Mouse (Mus musculus) heart, postnatal 25 days (tissue): ENCODE data around the gene Tmem238. TPM values are rescaled to one million over a fixed set of nuclear protein-coding genes. Genes with fewer than 3 reads are reported as not detected.
"Not testable (repeated sequence)": the region's sequence is repeated elsewhere in the genome, so short reads cannot be mapped to it uniquely, and the experiment has no call there.

Source experiments
- DNase-seq: peaks from one replicate; pipeline ENCODE4 v3.0.0; 2022; ENCODE audit warnings: low spot score
- intact Hi-C: fragments of 180-260 bp; cut with DNase I; formaldehyde crosslinking; loops from one replicate; pipeline ENCODE4 v1.15.1; 2025
- total RNA-seq, 2 experiments: library from RNA; stranded (reverse); gene quantifications; 2 replicates each; pipeline ENCODE4 v1.2.3; 2021

The Tmem238 gene
- total RNA-seq, 2 experiments from 2014 or later: 3.5 to 4.3 TPM

DNA sequence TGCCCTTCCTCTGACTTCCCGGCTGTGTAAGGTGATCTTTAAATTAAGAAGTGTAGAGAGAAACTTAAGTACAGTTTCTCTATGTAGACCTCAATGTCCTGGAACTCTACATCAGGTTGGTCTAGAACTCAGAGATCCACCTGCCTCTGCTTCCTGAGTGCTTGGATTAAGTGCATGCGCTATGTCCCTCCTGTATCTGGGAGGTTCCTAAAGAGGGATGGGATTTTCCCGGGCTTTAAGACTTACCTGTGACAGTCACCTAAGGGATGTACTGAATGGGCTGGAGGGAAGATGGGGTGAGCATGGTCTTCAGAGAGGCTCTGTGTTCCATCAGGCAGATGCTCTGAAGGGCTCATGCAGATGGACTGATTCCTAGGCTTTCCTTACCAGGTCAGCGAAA lies 4.2 kb upstream of the Tmem238 start:
- intact Hi-C loops: loop anchor here (2.0 to 10.0 kb wide), 5 partner anchors 13 to 1099 kb away; partner anchors contain the start of genes Hspbp1, Mboat7 and Tsen34
- no peak for DNase-seq

DNA sequence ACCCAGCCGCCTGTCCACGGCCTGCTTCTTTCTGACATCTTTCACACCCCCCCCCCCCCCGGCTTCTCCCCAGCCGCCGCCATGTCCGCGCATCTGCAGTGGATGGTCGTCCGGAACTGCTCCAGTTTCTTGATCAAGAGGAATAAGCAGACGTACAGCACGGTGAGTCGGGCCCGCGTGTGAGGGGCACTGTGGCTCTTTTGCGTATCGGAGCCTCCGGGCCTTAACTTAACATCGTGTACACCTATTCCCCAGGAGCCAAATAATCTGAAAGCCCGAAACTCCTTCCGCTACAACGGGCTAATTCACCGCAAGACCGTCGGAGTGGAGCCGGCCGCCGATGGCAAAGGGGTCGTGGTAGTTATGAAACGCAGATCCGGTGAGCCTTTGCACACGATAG lies 3.8 kb upstream of the Tmem238 start:
- not testable (repeated sequence) for DNase-seq
- intact Hi-C loops: loop anchor here (2.0 to 10.0 kb wide), 5 partner anchors 14 to 1098 kb away; partner anchors contain the start of genes Hspbp1, Mboat7 and Tsen34

DNA sequence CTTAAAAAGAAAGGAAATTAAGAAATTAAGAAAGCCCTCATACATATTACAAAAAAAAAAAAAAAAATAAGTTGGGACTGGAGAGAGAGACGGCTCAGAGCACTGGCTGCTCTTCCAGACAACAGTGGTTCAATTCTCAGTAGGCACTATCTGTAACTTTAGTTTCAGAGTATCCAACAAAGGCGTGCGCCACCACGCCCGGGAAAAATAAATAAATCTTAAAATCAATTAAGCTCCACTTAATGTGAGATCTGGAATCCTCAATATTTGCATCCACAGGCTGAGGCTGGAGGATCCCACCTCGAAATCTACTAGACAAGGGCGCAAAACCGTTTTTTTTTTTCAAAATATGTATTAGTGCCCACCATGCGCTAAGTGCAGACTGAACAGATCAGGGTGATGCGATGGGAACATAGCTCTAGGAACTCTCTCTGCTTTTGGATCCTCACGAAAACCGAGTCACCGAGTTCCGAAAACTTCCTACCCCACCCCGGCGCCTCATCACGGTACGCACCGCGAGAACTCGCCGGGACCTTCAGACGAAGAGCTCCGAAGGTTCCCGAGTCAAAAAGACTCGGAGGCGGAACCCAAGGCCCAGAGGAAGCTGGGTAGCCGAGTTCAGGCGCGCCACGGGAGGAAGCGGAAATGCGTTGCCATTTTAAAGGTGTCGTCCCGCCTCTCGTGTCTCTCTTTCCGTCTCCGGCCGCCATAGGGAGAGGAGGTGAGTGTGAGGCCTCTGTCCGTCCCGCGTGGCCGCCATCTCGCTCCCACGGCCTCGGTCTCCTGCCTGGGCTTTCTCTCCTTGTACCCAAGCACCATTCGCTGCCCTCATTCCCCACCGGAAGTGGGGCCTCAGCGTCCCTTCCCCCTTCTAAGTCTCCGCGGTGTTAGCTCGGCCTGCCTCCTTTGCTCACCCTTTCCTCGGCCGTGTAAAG lies 3.1 kb upstream of the Tmem238 start, which contains the start of gene Rpl28:
Gene Rpl28, plus strand, starts transcription at position 597 of the 935 bp plus-strand sequence.
- intact Hi-C loops: loop anchor here (2.0 to 10.0 kb wide), 5 partner anchors 14 to 1098 kb away; partner anchors contain the start of genes Hspbp1, Mboat7 and Tsen34
- peak; percentile 92 for DNase-seq

DNA sequence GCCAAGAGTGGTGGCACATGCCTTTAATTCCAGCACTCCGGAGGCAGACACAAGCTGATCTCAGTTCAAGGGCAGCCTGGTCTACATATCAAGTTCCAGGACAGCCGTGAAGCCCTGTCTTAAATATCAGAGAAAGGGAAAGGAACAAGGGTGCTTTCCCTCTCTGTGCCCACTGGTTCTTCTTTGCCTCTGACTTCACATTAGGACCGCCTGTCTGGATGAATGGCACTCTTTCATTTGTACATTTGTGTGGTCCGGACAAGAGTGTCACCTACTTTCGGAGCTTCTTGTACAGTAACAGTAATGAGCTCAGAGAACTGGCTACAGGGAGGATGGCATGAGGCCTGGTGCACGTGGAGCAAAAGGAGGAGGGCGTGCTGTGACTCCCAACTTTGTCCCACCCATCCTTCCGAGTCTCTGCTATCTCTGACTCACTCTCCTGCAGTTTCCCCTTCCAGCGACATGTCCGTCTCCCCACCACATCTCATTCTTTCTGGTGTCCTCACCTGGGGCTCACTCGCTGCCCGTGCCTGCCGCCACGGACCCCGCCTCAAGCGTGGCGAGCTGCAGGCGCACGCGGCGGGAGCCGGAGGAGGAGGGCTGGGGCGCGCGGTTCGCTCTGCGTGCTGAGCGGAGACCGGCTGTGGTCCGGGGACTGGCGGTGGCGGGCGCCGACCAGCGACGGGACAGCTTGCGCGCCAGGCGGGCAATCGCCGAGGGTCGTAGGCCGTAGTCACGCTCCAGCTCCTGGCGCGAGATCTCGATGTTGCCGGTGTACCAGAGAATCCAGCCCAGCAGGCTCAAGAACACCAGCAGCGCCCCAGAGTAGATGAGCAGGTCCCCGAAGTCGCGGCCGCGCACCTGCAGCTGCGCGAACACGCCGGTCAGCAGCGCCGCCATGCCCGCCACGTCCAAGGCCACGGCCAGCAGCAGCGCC lies 689 bp downstream of the Tmem238 start:
- peak; percentile 39 for DNase-seq
- intact Hi-C loops: loop anchor here (2.0 kb wide), 1 partner anchor 48 kb away; the partner anchor contains the start of gene Kmt5c

DNA sequence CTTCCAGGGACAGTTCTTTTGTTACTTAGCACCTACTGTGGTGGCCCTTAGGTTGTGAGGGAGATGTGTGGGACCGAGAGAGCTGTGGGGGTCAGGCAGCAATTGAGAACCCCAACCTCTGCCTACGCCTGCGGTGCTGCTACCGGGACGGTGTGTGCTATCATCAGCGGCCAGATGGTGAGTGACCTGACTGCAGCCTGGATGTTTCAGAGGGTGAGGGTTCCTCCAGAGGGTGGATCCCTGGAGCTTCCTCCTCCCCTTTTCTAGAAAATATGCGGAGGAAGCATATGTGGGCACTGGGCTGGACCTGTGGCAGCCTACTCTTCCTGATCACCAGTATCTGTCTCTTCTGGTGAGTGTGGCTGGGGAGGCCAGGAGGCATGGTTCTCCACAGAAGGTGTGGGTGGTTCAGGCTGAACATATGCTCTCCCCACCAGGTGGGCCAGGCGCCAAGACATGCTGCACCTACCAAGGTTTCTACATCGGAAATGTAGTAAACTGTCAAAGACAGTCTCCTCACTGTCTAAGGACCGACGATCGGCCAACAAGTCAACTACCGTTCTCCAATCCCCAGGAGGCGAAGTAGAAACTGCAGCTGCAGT lies 5.7 kb downstream of the Tmem238 start:
- no peak for DNase-seq
- intact Hi-C loops: no loop called here

DNA sequence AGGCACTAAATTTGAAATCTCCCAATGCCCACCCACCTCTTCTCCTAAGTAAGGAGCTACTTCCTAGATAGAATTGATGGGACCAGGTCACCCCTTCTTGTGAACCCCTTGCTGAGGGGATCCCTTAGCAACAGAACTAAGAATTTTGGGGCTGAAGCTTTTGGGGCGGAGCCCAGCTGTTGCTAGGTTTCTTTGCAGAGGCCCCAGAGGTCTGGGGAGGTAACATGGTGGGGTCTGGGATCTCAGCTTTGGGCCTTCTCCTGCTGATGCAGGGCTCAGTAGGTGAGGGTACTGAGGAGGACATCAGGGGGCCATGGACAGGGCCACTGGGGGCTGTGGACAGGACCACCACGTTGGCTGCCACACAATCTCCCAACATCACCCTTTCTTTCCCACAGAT lies 6.7 kb downstream of the Tmem238 start, which contains the start of the genes Il11 and Tmem190:
Gene Il11, minus strand, starts transcription at position 101 of the 400 bp plus-strand sequence.
Gene Tmem190, plus strand, starts transcription at position 179 of the 400 bp plus-strand sequence.
- intact Hi-C loops: no loop called here
- DNase-seq: no peak

DNA sequence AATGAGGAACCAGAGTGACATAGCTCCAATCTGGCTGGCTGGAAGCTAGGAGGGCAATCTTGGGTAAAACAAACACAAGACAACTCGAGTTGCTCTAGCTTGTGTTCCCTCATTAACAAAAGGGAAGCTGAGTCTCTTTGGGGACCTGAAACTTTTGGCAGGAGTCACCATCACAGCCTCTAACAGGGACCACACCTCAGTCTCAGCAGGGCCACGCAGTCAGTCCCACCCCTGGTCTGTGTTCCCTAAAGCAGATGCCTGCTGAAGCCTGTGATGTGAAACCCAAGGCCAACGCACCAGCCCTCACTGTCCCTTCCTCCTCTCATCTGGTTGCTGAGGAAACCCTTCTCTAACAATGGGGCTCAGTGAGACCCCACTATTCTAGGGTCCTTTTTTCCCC lies 7.3 kb downstream of the Tmem238 start:
- no peak for DNase-seq
- intact Hi-C loops: no loop called here

DNA sequence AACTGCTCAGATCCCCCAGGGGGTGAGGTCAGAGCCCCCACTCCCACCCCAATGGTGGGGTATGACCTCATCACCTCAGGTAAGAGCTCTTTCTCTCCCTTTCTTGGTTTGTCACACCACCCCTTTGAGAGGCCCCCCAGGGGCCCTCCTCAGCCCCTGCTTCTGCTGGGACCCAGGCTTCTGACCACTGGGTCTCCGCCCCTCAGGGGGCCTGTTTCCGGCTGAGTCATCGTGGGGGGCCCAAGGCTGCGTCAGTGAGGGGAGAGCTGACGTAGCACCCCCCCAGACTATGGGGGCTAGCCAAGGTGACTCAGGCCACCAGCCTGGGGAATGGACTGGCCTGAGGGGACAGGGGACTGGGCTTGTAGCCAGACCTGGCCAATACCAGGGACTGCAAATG lies 9.5 kb downstream of the Tmem238 start:
- intact Hi-C loops: no loop called here
- no peak for DNase-seq

DNA sequence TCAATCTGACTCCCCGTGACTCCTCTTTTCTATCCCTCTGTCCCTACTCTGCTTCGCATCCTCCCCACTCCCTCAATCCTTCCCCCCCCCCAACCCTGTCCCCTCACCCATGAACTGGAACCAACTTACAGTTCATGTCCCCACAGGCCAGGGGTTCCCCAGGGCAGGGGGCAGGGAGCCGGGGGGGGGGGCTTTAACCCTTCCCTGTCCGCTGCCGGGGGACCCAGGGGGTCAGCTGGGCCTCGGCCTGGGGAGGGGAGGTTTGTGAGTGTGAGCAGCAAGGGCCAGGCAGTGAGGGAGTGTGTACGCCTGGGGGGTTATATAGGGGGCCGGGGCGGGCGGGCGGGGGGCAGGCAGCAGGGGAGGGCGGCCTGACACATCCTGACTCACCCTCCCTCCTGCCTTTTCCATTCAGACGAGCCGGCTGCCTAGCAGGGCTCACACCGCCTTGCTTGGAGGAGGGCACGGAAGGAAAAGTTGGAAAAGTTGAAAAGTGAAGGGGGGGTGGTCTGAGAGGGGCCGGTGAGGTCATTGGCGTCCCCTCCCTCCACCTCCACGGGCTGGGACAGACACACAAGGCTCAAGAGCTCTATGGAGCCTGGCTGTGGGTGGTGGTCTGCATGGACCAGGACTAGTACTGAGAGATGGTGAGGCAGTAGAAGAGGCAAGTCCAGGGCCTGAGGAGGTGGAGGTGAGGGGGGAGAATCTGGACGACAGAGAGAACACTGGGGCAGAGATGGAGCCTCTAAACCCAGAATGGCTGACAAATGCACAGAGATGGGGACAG lies 11.4 kb downstream of the Tmem238 start:
- intact Hi-C loops: no loop called here
- no peak for DNase-seq

DNA sequence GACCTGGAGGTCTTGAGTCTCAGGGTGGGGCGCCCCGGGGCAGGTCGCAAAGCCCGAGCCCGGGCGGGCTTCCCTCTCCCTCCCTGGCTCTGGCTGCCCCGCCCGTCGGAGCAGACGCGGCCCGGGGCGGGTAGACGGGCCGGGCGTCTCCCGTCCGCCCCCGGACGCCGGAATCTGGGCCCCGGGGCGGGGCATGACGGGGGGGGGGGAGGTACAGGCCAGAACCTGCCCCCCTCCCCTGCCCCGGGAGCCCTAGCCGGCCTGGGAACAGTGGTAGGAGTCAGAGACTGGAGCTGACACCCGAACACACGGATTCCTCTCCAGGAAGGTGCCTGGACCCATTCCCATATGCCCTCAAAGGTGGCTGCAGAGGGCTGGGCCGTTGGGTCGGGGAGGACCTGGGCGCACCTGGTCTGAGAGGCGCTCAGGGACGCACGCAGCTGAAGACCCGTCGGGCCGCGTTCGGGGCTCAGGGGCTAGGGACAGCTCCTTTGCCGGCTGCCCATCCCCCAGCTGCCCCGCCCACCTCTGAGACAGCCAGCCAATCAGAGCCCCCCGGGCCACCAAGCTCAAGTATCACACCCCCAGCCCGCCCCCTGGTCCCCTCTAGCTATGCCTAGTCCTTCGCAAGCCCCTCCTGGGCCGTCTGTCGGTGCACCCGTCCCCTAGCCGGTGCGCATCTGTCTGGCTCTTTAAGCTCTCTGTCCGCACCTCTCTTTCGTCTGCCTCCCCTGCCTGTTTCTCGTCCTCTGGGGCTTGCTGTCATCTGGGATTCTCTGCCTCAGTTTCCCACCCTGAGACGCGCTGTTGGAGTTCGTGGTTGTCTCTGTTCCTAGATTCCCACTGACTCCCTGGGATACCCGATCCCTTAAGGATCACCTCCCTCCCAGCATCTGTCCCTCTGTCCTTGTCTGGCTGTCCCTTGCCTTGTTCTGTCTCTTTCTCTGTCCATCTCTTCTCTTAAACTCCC lies 12.3 kb downstream of the Tmem238 start:
- intact Hi-C loops: no loop called here
- DNase-seq: peak; percentile 40

DNA sequence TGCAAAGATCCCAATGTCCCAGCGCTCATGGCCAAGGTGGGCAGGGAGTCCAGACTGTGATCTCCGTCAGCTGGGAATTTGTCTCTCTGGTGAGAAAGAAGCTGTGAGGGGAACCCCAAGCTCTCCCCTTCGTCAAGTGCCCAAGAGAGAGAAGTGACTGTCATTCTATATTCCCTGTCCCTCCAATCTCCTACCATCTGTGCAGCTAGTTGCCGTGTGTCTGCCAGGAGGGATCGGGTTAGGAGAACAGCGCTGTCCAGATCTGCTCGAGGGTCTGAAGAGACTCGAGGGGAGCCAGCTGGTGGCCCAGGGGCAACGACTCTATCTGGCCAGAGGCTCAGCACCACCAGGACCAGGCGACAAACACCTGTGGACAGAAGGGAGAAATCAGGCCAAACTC lies 13.3 kb downstream of the Tmem238 start:
- DNase-seq: no peak
- intact Hi-C loops: no loop called here

DNA sequence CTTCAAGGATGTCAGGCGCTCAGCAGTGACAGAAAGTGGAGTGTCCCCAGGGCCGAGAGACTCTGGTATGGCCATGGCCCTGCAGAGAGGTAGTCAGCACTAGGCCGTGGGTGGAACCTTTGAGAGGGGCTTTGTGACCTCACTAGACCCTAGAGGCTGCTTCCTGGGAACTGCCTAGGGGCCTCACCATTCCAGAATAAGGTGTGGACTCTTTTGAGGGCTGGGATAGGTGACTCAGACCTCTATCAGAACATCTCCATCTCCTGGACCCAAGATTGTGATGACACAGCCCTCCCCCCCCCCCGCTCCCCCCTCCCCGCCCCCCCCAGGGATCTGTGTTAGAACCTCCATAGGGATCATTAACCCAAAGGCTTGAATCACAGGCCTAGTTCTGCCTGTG lies 18.3 kb downstream of the Tmem238 start, which contains the start of gene Fam71e2:
Gene Fam71e2, minus strand, starts transcription at position 101 of the 400 bp plus-strand sequence.
- no peak for DNase-seq
- intact Hi-C loops: no loop called here

DNA sequence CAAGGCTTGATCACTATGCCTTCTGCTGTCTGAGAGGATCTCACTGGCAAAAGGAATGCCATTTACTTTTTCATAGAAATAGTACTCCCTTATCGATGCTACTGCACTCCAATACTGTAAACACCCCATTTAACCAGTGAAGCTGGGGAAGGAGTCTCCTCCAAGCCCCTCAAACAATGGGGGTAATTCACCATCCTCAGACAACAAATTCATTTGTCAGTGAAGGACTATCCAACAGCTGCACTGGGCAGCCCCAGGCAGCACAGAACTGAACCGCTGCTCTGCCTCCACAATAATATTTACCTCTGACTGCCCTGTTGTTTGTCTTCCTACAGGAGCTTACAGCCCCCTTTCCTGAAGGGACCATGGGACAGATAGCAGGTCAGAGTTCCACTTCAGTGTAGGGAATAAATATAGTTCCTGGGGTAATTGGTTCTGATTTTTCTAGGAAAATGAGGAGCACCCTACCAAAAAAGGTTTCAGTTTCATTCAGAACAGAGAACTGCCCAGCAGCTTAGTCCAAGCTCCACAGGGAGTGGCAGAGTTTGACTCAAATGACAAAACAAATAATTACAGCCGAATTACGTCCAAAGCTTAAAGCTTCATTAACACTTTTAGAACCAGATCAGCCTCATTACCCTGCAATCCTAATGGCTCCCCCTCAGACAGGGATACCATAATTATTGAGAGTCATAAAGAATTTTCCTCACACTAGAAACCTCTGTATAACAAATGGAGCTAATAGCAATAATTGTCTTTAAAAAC lies 24.3 kb downstream of the Tmem238 start:
- no peak for DNase-seq
- intact Hi-C loops: no loop called here

DNA sequence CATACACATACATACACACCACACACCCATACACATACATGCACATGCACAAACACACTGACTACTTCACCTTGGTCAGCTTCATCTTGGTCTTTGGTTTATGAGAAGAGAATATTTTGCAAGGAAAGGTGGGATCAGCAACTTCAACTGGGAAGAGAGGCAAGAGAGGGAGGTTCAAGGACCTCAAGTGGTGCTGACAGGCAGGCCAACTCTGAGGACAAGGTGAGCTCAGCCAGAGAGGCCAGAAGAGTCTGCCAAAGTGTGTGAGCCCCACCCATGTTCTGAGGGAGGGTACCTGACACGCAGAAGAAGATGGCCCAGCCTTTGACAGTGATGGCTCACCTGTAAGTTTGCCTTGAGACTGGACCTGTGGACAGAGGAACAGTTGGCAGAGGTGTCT lies 29.8 kb downstream of the Tmem238 start:
- no peak for DNase-seq

DNA sequence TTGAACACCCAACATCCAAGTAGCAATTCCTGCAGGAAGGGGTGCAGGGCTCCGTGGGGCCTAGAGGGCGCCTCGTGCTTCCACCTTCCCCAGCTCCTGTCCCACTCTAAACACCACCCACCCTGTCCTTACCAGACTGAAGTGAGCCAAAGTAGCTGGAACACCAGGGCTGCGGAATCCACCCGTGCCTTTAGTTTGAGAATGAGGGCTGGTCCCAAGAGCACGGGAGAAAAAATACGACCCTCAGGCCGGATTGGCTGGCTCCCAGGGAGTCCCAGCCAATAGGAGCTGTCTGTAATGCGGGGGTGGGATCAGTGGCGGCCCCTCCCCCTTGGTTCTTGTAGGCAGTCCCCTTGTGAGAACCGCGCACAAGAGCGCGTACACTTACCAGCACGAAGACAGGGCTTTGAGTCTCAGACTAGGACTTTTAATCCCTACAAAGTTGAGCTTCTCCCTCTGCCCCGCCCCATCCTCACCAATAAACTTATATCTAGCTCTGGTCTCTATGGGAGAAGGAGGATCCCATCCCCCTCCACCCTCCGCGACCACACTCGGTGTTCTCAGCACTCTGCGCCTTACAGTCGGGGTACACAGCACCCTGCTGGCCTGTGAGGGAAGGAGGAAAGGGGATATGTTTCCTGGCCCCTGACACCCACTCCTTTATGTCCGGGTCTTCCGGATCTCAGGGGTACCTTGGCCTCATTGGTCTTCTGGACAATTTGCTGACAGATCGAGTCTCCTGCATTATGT lies 36.5 kb downstream of the Tmem238 start, which contains the start of gene Cox6b2:
Gene Cox6b2, minus strand, starts transcription at position 274 of the 750 bp plus-strand sequence.
- peak; percentile 35 for DNase-seq
- intact Hi-C loops: no loop called here

More for the DNA sequence above, 29.8 kb downstream of the Tmem238 start:
- intact Hi-C loops: no loop called here
